Mouse (Mus musculus) cerebellum, postnatal 14 days (tissue): Measurements from ENCODE around the gene Ryr1.
A peak's percentile ranks its signal among the peaks of the same experiment; 100 is the strongest.
"Not testable (repeated sequence)": the region's sequence is repeated elsewhere in the genome, so short reads cannot be mapped to it uniquely, and the experiment has no call there.

Source experiments
- DNase-seq, 2 experiments: peaks; one replicate each; pipeline ENCODE4 v3.0.0; 2021; ENCODE audit warnings: mixed read lengths in 2 of 2

Ryr1 gene

GRCm38 (mm10) chr7:28983849-28984248 lies 141.1 kb downstream of the Ryr1 start:
- DNase-seq = no peak

DNA sequence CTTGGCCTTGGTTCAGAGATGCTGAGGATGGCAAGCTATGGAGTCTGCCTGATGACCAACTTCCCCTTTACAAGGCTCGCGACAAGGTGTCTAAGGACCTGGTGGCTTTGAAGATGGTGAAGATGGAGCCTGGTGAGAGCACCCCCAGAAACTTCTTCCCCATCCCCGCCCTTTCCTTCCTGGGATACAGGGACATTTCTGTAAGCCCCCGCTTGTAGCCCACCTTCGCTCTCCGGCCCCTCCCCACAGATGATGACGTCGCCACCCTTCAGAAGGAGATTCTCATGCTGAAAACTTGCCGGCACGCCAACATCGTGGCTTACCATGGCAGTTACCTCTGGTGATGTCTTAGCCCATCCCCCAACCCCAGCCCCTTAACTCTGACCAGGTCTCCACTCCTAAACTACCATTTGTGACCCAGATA lies 141.8 kb downstream of the Ryr1 start:
- DNase-seq = peak; percentile 28 to 30

- peak; percentile 24 to 26 for DNase-seq
Observed at GRCm38 (mm10) chr7:28982274-28983013, 142.5 kb downstream of the Ryr1 start.

DNA sequence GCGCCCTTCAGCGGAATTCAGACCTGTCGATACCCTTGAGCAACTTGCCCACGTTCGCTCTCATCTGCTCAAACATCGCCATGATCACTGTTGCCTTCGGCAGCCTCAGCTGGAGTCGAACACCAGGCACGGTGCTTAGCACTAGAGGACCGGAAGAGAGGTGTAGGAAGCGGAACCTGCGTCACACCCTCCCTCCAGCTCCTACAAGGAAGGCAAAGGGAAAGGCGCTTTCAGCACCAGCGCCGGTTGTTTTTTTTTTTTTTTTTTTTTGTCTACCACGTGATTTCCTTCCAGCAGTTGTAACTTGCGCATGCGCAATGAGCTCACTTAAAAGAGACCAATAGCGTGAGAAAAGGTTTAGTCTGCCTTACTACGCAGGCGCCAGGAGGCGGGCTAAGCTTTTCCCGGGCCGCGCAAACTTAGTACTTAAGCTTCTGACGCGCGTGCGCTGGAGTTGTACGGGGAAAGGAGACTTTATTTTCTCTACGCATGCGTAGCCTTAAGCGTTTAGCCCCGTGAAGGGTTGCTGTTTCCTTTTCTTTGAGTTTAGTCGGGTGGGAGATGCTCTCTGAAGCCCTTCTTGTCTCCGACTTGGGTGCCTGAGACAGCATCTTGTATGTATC lies 143.2 kb downstream of the Ryr1 start, which contains the start of the genes Eif3k and Map4k1:
Eif3k (minus strand) TSS at position 214 of the 623 bp plus-strand sequence.
Map4k1 (plus strand) TSS at position 400 of the 623 bp plus-strand sequence.
- DNase-seq = peak; percentile 97

- DNase-seq = no peak
Observed at GRCm38 (mm10) chr7:28977556-28977955, 147.4 kb downstream of the Ryr1 start.

DNA sequence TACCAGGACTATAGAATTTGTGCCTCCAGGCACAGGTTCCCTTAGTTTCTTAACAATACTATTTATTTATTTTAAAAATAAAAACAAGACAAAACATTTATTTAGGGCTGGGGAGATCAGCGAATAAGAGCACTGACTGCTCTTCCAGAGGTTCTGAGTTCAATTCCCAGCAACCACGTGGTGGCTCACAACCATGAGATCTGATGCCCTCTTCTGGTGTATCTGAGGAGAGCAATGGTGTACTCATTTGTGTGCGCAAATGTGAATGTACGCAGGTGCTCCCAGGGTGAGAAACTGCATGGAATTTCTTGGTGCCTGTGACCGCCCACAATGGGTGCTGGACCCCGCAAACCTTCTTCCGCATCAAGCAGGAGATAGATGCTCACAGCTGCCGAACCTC lies 152.0 kb downstream of the Ryr1 start:
- DNase-seq = peak in 1 of 2 experiments; percentile 37

DNA sequence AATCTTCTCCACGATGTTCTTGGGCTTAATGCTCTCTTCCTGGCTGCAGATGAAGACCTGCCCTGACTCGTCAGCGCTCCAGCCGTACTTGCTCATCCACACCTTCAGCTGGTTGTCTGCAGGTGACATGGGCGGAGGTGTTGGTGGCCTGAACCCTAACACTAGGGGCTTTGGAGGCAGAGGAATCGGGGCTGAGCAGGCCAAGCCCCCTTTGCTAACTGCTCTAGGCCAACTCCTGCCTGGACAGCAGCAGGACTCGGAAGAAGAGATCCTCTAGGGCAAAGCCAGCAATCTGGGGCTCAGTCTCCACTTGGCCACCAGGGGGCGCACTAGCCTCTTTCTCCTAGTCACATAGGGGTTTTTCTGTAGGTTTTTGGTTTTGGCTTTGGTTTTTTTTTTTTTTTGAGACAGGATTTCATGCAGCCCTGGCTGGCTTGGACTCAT lies 152.4 kb downstream of the Ryr1 start:
- DNase-seq = peak; percentile 84 to 93

GRCm38 (mm10) chr7:28971770-28972269 lies 153.2 kb downstream of the Ryr1 start:
- no peak for DNase-seq

- DNase-seq = no peak
Observed at GRCm38 (mm10) chr7:28971029-28971428, 153.9 kb downstream of the Ryr1 start.

DNA sequence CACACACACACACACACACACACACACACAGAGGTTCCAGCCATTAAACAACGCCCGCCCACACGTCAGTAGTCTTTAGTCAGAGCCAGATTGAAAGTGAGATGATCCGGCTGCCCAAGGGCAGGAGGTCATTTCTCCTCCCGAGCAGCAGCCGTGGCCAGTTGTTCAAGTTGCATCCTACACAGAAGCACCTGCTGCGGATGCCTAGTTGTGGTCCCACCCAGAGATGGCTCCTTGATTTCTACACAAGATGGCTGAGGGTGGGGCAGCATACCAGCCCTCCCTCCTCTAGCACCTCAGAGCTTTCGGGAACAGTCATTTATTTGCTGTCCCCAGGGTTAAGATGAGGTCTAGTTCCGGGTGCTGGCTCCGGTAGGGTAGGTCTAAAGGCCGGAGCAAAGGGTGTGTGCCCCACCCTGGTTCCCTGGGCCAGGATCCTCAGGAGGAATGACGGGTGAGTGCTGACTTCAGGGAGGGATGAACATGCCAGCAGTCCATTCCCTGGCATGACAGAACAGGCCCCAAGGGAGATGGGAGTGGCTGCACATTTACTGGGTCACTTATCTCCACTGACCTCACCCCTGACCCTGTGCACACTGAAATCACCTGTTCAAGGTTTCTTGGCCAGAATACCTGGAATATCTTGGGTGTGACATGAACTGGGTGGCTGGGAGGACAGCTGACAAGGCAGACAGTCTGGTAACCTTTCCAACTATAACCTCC lies 155.1 kb downstream of the Ryr1 start:
- no peak for DNase-seq

- no peak for DNase-seq
Observed at GRCm38 (mm10) chr7:28969271-28969670, 155.7 kb downstream of the Ryr1 start.

DNA sequence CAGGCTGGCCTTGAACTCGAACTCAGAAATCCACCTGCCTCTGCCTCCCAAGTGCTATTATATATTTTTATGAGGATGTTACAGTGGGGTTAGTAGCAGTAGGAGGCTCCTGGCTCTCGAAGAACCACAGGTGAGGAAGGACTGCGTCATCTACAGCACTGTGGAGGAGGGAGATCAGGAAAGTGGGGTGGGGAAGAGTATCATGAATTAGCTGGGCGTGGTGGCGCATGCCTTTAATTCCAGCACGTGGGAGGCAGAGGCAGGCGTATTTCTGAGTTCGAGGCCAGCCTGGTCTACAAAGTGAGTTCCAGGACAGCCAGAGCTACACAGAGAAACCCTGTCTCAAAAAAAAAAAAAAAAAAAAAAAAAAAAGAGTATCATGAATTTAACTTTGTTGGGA lies 156.9 kb downstream of the Ryr1 start:
- not testable (repeated sequence) for DNase-seq

GRCm38 (mm10) chr7:28966751-28967505 lies 158.1 kb downstream of the Ryr1 start:
- DNase-seq = no peak

DNA sequence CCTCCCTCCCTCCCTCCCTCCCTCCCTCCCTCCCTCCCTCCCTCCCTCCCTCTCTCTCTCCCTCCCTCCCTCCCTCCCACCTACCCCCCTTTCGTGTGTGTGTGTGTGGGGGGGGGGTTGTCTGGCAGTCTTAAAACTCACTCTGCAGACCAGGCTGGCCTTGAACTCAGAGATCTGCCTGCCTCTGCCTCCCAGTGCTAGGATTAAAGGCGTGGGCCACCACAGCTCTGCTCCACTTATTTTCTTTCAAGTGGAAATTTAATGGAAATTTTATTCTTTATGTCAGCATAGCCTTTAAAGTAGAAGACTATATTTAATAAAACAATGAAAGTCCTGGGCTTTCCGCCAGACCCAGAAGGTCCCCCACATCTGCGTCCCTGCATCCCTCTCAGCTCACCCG lies 158.8 kb downstream of the Ryr1 start:
- no peak for DNase-seq

- no peak for DNase-seq
Observed at GRCm38 (mm10) chr7:28965346-28965840, 159.6 kb downstream of the Ryr1 start.

DNA sequence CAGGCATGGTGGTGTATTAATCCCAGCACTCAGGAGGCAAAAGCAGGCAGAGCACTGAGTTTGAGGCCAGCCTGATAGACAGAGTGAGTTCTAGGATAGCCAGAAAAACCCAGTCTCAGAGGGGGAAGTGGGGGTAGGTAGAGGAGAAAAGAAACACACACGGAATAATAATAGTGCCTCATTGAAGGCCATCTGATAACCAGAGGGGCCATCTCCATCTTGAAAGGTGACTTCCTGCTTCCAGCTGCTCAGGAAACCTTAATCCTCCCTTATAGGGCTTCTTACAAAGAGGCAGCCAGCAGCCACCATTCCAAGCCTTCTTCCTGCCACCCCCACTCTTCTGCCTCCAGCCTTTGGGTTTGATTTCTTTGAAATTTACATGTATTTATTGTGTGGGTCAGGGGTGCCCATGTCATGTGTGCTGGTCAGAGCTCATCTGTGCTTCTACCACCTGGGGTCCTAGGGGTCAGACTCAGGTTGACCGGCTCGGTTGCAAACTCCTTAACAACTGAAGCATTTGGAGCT lies 161.5 kb downstream of the Ryr1 start:
- no peak for DNase-seq

- peak; percentile 99 for DNase-seq
Observed at GRCm38 (mm10) chr7:28961927-28962670, 162.9 kb downstream of the Ryr1 start, which contains the start of gene Actn4. TSS of gene Actn4 (minus strand) at chr7:28962340.

DNA sequence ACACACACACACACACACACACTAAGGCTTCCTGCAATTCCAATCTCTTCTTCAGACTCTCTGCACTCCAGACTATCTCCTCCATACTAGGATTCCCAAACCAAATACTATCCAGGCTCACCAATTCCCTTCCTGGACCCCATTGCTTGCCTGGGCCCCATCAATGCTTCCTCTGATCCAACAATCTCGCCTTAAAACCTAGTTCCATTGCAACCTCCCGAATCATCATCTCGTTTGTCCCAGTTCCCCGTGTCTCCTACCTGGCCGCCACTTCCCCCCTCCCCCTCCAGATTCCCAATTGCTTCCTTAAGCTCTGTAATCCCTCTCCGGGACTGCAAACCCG lies 163.4 kb downstream of the Ryr1 start:
- no peak for DNase-seq

GRCm38 (mm10) chr7:28960354-28961046 lies 164.5 kb downstream of the Ryr1 start:
- DNase-seq = no peak

DNA sequence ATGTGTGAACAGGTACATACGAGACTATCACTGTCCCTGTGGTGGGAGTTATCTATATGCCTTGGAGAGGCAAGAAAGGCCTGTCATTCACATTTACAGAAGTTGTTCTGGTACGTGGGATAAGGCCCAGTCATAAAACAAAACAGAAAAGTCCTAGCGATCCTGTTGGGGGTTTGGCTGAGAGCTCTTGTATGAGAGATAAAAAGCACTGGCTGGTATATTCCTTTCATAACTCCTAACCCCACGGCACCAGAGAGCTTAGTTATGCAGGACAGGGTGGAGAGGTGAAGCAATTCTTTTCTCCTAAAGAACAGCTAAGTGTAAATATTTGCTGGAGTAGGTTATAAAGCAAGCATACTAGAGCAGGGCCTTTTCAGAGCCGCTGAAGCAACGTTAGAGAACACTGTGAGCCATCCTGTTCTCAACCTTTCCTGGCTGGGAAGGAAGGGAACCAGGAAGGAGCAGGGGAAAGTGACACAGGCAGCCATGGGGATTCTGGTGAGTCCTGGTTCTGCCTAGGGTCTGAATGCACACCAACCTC lies 165.4 kb downstream of the Ryr1 start:
- DNase-seq = no peak
